Mouse (Mus musculus) adipocyte (in vitro differentiated cells): ENCODE results near the gene Slc1a3.
"Not testable (repeated sequence)": the region's sequence is repeated elsewhere in the genome, so short reads cannot be mapped to it uniquely, and the experiment has no call there.

Experiments used
- DNase-seq: peaks from one replicate; pipeline ENCODE4 v3.0.0-alpha.2; 2016; ENCODE audit warnings: low spot score

Gene Slc1a3

DNA sequence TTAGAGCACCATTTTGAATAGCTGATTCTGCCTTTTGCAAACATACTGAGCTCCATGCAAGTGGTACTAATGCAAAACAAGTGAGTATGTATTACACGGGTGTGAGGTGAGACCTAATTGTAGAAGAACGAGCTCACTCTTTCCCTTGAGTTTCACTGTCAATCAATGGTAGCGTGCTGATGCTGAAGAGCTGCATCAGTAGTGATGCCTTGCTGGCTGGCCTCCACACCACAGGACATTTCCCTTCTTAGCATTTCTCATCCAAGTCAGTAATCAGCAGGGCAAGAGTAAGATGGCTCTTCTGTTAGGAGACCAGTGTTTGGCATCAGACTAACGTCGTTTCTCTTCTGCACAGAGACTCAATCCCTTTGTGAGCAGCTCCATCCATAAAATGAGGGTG is 4.0 kb downstream of the Slc1a3 start:
- DNase-seq: no peak

DNA sequence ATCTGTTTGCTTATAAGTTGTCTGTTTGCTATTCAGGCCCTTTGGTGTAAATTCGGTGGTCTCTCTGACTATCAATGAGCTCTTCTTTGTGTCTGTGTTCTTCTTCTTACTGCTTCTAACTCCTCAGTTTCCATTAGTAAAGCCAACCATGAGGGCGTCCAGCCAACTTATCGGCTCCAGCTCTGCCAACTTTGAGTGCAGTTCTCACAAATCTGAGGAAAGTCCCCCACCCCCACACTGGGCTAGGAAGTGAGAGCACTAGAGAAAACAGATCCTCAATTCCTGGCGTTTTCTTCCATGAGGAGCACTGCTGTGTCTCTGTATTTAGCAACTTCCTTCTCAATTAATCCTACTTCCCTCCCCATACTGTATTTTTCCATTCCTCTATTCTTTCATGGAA is 4.4 kb downstream of the Slc1a3 start:
- peak; percentile 93 for DNase-seq

DNA sequence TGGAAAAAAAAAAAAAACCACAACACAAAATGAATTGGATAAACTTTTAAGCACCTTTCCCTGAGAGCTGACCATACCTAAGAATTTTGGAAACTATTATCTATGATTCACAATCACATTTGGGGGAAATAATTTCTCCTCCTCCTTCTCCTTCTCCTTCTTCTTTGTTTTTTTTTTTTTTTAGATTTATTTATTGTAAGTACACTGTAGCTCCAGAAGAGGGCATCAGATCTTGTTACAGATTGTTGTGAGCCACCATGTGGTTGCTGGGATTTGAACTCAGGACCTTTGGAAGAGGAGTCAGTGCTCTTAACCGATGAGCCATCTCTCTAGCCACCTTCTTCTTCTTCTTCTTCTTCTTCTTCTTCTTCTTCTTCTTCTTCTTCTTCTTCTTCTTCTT is 5.0 kb downstream of the Slc1a3 start:
- not testable (repeated sequence) for DNase-seq

DNA sequence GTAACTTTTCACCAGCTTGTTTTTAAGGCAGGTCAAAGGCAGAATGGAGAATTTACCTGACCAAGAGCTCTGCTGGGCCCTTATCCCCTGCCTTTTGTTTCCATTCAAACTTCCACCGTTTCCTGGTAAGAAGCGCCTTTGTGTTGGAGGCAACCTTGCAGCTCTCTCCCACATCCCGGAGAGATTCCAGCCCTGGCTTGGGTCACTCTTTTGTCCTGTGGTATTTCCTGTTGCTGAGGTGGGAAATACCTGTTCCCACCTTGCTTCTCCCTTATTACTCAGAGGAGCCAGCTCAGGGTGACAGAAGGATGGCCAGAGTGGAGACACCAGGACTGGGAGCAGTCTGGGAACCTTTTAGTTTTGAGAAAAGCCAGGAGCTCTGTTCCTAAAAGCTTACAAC is 12.6 kb downstream of the Slc1a3 start:
- no peak for DNase-seq

DNA sequence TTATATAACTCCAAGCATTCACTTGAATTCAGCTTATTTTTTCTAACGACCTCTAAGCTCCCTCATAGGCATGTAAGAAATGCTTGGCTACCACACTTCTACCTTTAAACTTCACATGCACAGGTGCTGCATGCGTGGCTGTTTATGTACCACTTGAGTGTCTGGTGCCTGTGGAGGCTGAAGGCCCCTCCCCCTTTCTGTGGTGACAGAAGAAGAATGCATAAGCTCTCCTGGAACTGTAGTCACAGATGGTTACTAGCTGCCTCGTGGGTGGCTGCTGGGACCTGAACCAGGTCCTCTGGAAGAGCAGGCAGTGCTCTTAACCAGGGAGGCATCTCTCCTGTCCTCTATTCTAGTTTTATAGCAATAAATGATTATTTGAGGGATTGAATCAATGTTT is 13.1 kb downstream of the Slc1a3 start:
- no peak for DNase-seq

DNA sequence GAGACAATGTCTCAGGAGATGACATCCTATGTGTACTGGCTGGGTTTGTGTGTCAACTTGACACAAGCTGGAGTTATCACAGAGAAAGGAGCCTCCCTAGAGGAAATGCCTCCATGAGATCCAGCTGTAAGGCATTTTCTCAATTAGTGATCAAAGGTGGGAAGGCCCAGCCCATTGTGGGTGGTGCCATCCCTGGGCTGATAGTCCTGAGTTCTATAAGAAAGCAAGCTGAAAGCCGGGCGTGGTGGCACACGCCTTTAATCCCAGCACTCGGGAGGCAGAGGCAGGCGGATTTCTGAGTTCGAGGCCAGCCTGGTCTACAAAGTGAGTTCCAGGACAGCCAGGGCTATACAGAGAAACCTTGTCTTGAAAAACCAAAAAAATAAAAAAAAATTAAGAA is 20.4 kb downstream of the Slc1a3 start:
- not testable (repeated sequence) for DNase-seq

DNA sequence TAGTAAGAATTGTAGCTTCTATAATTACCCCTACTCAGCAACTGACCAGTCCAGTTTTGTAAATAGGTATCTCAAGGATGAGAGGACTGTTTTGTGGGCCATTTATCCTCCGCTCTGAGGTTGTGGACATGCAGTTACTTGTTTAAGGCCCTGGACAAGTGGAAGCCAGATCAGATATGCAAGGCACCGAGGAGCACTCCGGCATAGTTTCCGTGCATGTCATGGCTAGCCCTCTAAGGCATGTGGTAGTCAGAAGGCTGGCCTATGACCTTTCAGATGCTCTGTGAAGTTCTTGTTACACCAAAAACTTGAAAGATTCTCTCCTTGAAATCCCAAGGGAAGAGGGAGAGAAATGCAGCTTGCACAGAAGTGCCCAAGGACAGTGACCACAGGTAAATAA is 23.7 kb downstream of the Slc1a3 start:
- DNase-seq: no peak

DNA sequence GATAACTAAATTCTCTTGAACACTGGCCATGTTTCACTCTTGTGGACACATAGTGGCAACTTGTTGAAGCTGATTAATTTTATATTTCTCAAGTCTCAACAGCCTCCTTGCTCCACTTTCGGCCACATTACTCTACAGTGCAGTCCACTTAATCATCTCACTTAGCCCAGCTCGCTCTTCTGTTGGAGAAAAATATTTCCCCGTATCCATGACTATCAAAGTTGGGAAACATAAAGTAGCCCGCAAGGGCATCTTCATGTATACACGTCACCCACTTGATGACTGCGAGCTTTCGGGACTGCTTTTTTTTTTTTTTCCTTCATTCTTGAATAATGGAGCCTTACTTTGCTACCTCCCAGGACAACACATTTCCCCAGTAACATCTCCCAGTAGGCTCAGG is 25.1 kb downstream of the Slc1a3 start:
- no peak for DNase-seq

DNA sequence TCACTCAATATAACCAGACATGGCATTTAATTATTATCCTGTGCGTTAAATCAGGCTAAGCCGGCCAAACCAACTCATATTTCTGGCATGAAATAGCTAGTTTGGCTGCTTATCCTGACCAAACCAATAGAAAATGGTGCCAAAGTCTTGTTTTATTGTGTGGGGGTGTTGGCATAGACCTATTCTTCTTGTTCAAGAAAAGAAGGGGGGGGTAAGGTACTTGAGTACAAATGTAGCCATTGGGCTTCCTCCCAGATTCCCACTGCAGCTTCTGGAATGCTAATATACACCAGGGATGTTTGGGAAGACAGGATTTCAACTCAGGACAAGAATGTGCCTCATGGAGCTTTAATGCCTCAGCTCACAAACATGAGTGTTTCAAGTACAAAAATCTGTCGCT is 26.3 kb downstream of the Slc1a3 start:
- DNase-seq: peak; percentile 74

DNA sequence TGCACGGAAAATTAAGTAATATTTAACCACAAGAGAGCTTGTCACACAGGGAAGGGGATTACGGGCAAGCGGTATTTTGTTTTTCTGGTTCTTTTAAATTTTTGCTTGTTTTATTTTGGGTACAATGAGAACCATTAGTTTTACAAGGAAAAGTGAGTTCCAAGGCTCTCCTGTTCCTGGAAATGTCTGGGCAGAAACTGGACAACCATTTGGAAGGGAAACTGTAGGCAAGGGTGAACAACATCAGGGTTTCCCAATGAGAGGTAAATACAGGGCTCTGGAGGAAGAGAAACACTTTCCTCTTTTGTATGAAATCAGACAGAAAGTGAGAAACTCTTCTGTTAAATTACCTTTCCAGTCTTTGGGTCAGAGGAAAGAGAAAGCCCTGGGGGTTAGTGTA is 27.7 kb downstream of the Slc1a3 start:
- DNase-seq: peak; percentile 91

DNA sequence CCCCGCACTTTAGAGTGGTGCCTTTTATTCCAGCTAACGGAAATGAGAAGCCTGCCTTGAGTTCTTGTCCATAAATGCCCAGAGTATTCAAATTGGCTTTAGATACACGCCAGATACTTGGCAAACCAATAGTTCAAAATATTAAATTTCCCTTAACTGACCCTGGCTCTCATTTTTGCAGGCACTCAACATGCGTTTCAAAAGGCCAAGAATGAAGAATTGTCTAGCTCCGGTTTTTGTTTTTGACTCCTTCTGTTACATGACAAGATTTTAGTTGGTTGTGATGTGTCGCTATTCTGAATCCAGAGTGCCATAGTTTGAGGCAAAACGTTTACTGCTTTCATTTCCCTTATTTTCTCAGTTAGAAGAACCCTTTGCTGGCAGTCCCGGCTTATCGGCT is 28.1 kb downstream of the Slc1a3 start:
- DNase-seq: peak; percentile 70

DNA sequence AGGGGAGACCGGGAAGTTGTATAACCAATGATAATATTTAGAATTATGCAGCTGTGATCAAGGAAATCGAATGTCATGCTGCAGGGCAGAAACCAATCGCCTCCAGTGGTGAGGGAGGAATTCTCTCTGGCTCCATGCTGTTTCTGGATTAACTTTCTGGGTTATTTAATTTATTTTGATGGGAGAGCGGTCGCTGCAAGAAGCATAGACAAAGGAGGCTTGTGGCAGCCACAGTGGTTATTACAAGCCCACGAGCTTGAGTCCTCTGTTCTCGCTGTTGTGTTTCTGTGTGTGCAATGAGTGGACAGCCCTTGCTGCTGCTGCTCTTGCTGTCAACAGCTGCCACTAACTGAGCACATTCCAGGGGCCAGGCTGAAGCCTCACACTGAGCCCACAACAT is 28.6 kb downstream of the Slc1a3 start:
- no peak for DNase-seq

DNA sequence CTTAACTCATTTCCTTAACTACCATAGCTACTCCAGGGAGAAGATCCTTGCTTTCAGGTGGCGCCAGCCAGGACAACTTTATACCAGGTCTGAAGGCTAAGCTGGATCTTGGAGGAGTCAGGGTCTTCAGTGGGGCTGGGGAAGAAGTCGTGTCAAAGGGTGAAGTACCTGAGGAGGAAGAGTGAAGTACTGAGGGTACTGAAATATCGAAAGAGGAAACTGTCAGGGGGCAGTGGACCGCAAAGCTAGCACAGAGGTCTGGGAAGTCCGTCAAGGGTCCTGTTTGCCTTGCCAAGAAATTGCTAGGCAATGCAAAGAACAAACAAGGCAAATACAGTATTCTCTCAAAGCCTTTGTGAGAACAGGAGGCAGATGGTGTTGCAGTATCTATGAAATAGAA is 29.6 kb downstream of the Slc1a3 start:
- DNase-seq: no peak

DNA sequence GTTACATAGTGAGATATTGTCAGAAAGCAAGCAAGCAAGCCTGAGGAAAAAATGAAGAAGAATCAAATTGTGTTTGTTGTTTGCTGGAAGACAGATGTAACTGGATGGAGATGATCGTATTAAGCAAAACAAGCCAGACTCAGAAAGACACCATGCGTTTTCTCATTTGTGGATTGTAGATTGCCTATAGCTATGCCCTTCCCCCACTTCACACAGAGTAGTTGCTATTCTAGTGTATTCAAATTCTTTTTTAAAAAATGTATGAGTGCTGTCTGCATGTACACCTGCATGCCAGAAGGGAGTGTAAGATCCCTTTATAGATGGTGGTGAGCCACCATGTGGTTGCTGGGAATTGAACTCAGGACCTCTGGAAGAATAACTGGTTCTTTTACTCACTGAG is 33.6 kb downstream of the Slc1a3 start:
- no peak for DNase-seq

DNA sequence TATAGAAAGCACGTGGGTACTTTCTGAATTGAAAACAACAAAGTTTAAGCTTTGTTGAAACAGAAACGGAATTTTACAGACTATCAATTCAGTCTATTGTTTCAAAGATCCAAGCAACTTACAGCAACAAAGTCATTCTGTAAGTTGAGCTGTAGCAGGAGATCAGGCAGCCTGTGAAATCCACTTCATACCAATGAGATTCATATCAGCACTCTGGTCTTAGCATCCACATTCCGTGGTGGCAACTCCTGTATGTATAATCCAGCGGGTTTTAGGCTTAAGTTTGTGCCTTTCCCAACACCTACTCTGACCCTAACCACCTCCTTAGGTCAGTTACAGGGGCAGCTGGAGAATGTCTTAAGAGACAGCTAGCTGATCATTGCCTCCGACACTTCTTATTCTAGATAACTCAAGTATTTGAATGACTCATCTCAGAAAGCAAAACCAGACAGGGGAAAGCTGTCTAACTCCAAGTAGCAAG is 34.3 kb downstream of the Slc1a3 start:
- DNase-seq: no peak

DNA sequence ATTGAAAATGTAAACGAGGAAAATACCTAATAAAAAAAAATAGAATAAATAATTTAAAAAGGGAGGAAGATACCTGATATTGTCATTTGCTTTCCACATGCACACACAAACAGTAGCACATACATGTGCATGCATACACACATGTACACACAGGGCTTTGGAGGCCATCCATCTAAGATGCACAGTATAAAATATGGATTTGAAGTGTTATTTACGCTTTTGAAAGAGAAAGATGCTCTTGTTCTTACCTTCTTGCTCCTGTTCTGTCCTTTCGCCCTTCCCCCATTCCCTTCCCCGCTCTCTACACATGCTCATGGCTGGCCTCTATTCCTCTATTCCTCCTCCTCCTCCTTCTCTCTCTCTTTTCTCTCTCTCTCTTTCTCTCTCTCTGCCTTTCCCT is 34.9 kb downstream of the Slc1a3 start:
- no peak for DNase-seq

DNA sequence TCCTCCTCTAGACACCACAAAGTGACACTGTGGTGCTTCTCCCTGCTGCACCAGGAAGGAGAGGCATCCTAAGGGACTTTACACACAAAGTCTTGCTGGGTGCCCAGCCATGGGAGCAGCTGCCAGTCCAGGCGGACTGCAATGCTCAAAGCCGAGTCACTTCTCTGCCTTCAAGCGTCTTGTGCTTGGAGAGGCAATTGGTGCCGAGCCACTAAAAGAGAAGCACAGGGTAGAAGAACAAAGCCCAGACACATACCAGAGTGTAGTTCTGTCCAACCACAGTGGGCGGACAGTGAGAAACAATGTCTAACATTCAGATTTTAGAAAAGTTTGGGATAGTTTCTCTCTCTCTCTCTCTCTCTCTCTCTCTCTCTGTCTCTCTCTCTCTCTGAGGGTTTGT is 38.0 kb downstream of the Slc1a3 start:
- no peak for DNase-seq

DNA sequence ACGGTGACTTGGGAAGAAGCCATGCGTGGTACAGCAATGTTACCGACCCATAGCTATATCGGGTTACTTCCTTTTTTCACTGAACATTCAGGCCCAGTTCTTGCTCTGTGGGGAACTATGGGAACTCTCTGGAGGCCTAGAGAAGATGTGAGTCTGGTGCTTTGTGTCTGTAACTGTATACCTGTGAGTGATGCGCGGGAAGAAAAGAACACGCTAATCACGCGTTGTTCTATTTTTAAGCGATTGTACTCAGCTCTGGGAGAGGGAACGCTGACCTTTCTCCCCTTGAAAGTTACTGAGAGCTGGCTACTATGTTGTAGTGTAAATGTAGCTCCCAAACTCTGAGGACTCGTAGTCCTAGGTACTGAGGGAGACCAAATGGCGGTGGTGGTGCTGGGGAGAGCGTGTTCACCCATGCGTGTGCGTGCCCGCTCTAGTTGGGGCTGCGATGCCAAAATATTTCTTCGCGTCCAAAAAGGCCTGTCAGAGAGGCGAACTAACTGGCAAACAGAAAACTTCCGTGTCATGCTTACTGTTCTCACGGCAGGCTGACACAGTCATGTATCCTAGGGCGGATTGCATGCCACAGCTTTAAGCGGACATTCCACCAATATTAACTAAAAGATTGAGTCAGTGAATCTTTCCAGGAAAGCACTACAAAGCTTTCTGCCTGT is 42.6 kb downstream of the Slc1a3 start:
- no peak for DNase-seq

DNA sequence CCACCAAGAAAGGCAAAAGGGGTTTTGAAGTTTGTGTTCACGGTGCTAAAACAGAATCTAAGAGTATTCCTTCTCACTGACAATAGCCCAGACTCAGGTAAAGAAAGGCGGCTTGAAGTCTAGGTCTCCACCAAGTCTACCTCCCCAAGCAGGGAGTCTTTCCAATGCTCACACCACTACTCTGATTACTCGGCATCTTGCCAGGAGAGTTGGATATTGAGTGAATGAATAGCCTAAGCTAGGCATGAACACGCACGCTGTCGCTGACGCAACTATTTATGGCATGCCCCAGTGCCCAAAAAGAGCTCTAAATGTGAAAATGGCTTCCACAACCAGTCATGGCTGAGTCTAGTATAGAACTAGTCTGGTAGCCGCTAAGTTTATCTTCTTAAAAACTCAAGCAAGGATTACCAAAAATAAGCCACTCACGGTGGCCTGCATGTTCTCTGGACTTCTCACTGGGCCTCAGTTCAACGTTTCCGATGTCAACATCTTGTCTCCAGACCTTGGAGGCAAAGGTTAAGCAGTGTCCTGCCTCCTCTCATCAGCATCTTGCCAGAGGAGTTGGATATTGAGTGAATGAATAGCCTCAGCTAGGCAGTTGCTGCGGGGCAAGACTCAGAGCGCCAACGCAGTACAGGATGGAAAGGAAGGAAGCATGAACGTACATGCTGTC is 44.8 kb downstream of the Slc1a3 start:
- DNase-seq: peak; percentile 91

DNA sequence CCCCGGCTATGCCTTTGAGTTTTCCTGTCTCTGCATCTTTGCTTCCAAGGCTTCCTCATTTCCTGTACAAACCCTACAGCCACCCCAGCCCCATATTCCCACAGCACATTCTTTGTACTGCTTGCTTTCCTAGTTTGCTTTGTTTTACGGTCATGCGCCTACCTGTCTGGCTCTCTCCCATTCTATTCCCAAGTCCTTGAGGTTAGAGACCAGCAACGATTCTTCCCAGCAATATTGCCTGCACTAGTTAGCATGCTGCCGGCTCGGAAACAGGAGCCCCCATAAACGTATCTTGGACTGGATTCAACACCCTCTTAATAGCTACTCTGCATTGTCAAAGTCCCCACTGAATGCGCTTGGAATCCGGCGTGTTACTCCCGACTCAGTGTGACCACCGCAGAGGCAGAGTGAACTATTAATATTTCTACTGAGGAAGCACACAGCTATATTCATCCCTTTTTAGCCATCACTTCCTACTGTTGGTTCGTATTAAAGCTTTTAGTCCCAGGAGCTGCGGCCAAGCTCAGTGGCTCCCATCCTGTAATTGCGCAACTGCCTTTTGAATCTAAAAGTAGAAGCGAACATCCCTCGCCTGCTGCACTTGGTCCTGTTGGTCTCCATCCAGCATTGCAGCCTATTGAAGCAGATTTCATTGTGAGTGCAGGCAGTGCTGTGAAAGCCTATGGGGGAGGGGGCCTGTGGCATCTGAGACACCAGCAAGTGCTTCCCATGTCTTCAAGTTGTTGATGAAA is 47.0 kb downstream of the Slc1a3 start:
- DNase-seq: peak; percentile 94

DNA sequence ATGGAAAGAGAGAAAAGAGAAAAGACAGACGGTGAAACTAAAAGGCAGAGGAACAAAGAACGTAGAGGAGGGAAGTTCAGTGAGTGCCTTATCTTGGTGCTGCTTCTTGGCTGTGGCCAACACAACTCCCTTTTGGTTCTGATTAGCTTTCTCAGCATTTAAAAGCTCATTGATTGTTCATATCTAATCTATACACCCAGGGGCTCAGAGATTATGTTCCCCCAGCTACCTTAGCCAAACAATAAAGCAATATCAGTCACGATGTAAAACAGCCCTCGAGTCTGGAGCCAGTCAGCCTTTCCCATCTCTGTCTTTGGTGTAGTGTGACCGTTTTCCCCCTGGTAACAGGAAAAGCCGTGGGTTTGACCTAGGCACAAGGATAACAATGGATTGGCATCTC is 48.7 kb downstream of the Slc1a3 start:
- no peak for DNase-seq

DNA sequence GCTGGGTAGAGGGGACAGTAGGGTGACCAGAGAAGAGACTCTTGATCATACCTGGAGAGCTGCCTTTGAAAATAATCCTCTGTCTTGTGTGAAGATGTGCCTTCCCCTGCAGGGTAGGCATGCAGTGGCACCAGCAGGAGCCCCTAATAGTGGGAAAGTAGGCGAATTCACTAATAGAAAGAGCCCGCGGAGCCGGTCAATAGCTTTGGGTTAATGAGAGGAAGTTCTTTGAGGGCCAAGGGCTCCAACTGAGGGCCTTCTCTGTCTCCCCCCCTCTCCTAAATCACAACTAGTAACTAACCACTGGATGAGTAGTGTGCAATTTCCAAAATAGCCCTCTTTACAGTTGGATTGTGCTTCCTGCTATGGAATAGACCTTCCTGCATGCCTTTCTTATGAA is 50.6 kb downstream of the Slc1a3 start:
- DNase-seq: no peak

DNA sequence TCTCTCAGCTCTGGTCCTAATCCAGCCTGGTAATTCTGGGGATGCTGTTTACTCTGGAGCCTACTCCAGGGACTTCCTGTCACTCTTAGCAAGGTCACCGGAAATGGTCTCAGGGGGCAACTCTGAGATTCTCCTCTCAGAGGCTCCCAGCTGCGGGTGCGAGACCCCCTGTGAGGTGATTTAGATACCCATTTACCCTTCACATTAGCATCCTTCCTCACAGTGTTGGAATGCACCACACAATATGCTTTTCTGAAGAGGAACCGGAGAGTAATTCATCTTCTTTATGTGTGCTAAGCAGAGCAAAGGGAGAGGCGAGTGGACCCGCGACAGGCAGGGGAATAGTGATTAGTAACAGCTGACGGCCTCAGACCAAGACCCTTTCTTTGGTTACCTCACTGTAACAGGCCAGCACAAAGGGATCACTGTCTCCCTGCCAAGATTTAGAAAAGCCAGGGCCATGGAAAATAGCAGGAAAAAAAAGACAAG is 51.0 kb downstream of the Slc1a3 start:
- no peak for DNase-seq
